Mouse (Mus musculus) olfactory bulb, adult 2 months (tissue): ENCODE data around the gene Il25.

Experiments used
- CTCF ChIP-seq: fragments of 200-500 bp; IDR thresholded peaks from 2 replicates; pipeline ENCODE4 v1.5.1; 2012; ENCODE audit warnings: low read depth, mild to moderate bottlenecking, low read length, moderate library complexity; ENCODE audit not compliant: insufficient read depth
- POLR2A ChIP-seq: fragments of 200-500 bp; IDR thresholded peaks from 2 replicates; pipeline ENCODE4 v1.6.1; 2012; ENCODE audit warnings: mild to moderate bottlenecking, low read depth, low read length, moderate library complexity; ENCODE audit not compliant: insufficient read depth

DNA sequence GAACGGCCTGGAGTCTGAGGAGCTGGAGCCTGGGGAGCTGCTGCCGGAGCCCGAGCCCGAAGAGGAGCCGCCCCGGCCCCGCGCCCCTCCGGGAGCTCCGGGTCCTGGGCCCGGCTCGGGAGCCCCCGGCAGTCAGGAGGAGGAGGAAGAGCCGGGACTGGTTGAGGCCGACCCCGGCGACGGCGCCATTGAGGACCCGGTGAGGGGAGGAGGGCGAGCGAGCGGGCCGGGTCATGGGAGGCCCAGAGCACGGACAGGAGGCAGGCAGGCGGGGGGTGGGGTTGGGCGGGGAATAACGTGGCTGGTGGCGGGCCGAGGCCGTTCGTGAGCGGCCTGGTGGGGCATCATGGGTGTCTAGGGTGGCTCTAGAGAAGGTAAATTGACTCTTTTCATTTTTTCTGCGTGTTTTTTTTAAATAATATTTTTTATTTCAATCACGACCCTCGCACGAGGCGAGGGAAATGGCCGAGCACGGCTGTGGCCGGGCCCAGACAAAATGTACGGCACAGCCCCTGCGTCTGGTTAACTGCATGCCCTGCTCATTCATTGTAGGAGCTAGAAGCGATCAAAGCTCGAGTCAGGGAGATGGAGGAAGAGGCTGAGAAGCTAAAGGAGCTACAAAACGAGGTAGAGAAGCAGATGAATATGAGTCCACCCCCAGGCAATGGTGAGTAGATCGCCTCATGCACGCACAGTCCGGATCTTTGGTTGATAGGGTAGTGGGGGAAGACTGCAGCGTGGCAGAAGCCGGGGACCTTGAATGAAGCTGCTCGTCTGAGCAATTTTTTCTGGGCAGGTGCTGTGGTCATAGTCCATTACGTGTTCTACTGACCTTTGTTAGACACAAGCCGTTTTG is 38.0 kb upstream of the Il25 start:
- TF ChIP-seq POLR2A (no peak), CTCF (no peak)
